Mouse (Mus musculus): ENCODE measurements around the gene Gdf2. TPM values are rescaled to one million over a fixed set of nuclear protein-coding genes. Genes with fewer than 3 reads are reported as not detected.

The Gdf2 gene
- not detected in 2 replicates for polyA plus RNA-seq (2015; fragmentation: Nextera tagmentation; extraction: Ambion mirVana)

GRCm38 (mm10) chr14:33940739-33941138, at the start of gene Gdf2:
Gene Gdf2, plus strand, starts transcription at chr14:33941039.
- ATAC-seq, result no peak
- H3K9me3 ChIP-seq, result no peaks in the 10 kb centered on the region

GRCm38 (mm10) chr14:33891507-33891906, 49.3 kb upstream of the Gdf2 start:
- no peaks in the 10 kb centered on the region for H3K36me3 ChIP-seq
- no peak overlapping the region for H3K9ac ChIP-seq (replicated peaks)
- H3K9me3 ChIP-seq, result no peaks in the 10 kb centered on the region
- peaks cover under 1% of the 10 kb centered on the region; the same call in 1 of the 2 replicates for H3K4me1 ChIP-seq (replicated peaks)
- no peak overlapping the region for H3K4me3 ChIP-seq (replicated peaks)
- no peak overlapping the region for H3K4me2 ChIP-seq (replicated peaks)
- no peak for ATAC-seq
- WGBS, result 79% methylated on average over 3 of the region's 3 CpGs
- H3K27me3 ChIP-seq, result no peaks in the 10 kb centered on the region
- no peak overlapping the region for H3K27ac ChIP-seq

More at GRCm38 (mm10) chr14:33940739-33941138, at the start of gene Gdf2:
- Histone ChIP-seq H3K36me3 (no peaks in the 10 kb centered on the region), H3K4me2 (replicated peaks) (no peak within 1 kb of the TSS), H3K27me3 (no peaks in the 10 kb centered on the region), H3K4me3 (replicated peaks) (no peak within 1 kb of the TSS), H3K27ac (no peak within 1 kb of the TSS), H3K9ac (replicated peaks) (no peak within 1 kb of the TSS), H3K4me1 (replicated peaks) (no peaks in the 10 kb centered on the region)
- WGBS, result 84% methylated on average over 8 of the region's 8 CpGs

- Histone ChIP-seq H3K27me3 (no peaks in the 10 kb centered on the region), H3K4me3 (replicated peaks) (no peak overlapping the region), H3K9me3 (no peaks in the 10 kb centered on the region), H3K27ac (no peak overlapping the region), H3K9ac (replicated peaks) (no peak overlapping the region), H3K4me2 (replicated peaks) (no peak overlapping the region), H3K4me1 (replicated peaks) (peaks cover 5% of the 10 kb centered on the region; the same call in 1 of the 2 replicates), H3K36me3 (no peaks in the 10 kb centered on the region)
- ATAC-seq, result no peak
- WGBS, result 81% methylated on average over 5 of the region's 5 CpGs
Observed at GRCm38 (mm10) chr14:33895777-33896176, 45.1 kb upstream of the Gdf2 start.

- H3K36me3 ChIP-seq, result no peaks in the 10 kb centered on the region
- H3K4me2 ChIP-seq (replicated peaks), result no peak overlapping the region
- ATAC-seq, result no peak
- H3K4me1 ChIP-seq (replicated peaks), result peaks cover 5% of the 10 kb centered on the region; the same call in 1 of the 2 replicates
- no peak overlapping the region for H3K27ac ChIP-seq
- no peaks in the 10 kb centered on the region for H3K27me3 ChIP-seq
- 31% methylated on average over 9 of the region's 9 CpGs for WGBS
- H3K4me3 ChIP-seq (replicated peaks), result no peak overlapping the region
- no peaks in the 10 kb centered on the region for H3K9me3 ChIP-seq
- H3K9ac ChIP-seq (replicated peaks), result no peak overlapping the region
Observed at GRCm38 (mm10) chr14:33896628-33897300, 44.1 kb upstream of the Gdf2 start.

GRCm38 (mm10) chr14:33902783-33903182, 38.1 kb upstream of the Gdf2 start:
- H3K4me3 ChIP-seq (replicated peaks), result no peak overlapping the region
- H3K36me3 ChIP-seq, result no peaks in the 10 kb centered on the region
- H3K9ac ChIP-seq (replicated peaks), result no peak overlapping the region
- no peak overlapping the region for H3K27ac ChIP-seq
- H3K4me1 ChIP-seq (replicated peaks), result no peaks in the 10 kb centered on the region
- H3K4me2 ChIP-seq (replicated peaks), result no peak overlapping the region
- no peaks in the 10 kb centered on the region for H3K9me3 ChIP-seq
- ATAC-seq, result no peak
- 92% methylated on average over 4 of the region's 4 CpGs for WGBS
- H3K27me3 ChIP-seq, result no peaks in the 10 kb centered on the region

- no peaks in the 10 kb centered on the region for H3K27me3 ChIP-seq
- H3K27ac ChIP-seq, result no peak overlapping the region
- no peak overlapping the region for H3K9ac ChIP-seq (replicated peaks)
- H3K36me3 ChIP-seq, result no peaks in the 10 kb centered on the region
- no peaks in the 10 kb centered on the region for H3K4me1 ChIP-seq (replicated peaks)
- no peak for ATAC-seq
- WGBS, result 92% methylated on average over 1 of the region's 1 CpGs
- no peaks in the 10 kb centered on the region for H3K9me3 ChIP-seq
- H3K4me2 ChIP-seq (replicated peaks), result no peak overlapping the region
- no peak overlapping the region for H3K4me3 ChIP-seq (replicated peaks)
Observed at GRCm38 (mm10) chr14:33903199-33903598, 37.6 kb upstream of the Gdf2 start.

GRCm38 (mm10) chr14:33904851-33905250, 36.0 kb upstream of the Gdf2 start:
- no peaks in the 10 kb centered on the region for H3K36me3 ChIP-seq
- no peak for ATAC-seq
- H3K27me3 ChIP-seq, result no peaks in the 10 kb centered on the region
- no peak overlapping the region for H3K27ac ChIP-seq
- H3K4me1 ChIP-seq (replicated peaks), result no peaks in the 10 kb centered on the region
- no peak overlapping the region for H3K9ac ChIP-seq (replicated peaks)
- no peak overlapping the region for H3K4me3 ChIP-seq (replicated peaks)
- no peak overlapping the region for H3K4me2 ChIP-seq (replicated peaks)
- no peaks in the 10 kb centered on the region for H3K9me3 ChIP-seq

- H3K36me3 ChIP-seq, result no peaks in the 10 kb centered on the region
- no peak overlapping the region for H3K27ac ChIP-seq
- no peaks in the 10 kb centered on the region for H3K9me3 ChIP-seq
- no peak overlapping the region for H3K4me3 ChIP-seq (replicated peaks)
- no peak overlapping the region for H3K4me2 ChIP-seq (replicated peaks)
- 19% methylated on average over 3 of the region's 3 CpGs for WGBS
- no peaks in the 10 kb centered on the region for H3K4me1 ChIP-seq (replicated peaks)
- no peak overlapping the region for H3K9ac ChIP-seq (replicated peaks)
- ATAC-seq, result no peak
- H3K27me3 ChIP-seq, result peaks cover 12% of the 10 kb centered on the region
Observed at GRCm38 (mm10) chr14:33913727-33914126, 27.1 kb upstream of the Gdf2 start.

- Histone ChIP-seq H3K36me3 (no peaks in the 10 kb centered on the region), H3K27ac (no peak overlapping the region), H3K4me2 (replicated peaks) (no peak overlapping the region), H3K4me3 (replicated peaks) (no peak overlapping the region), H3K4me1 (replicated peaks) (peaks cover 3% of the 10 kb centered on the region), H3K27me3 (peaks cover 12% of the 10 kb centered on the region), H3K9me3 (no peaks in the 10 kb centered on the region), H3K9ac (replicated peaks) (no peak overlapping the region)
- 90% methylated on average over 9 of the region's 9 CpGs for WGBS
- no peak for ATAC-seq
Observed at GRCm38 (mm10) chr14:33914206-33914605, 26.6 kb upstream of the Gdf2 start.

GRCm38 (mm10) chr14:33920727-33921559, 19.9 kb upstream of the Gdf2 start:
- Histone ChIP-seq H3K27me3 (peaks cover 77% of the 10 kb centered on the region), H3K9ac (replicated peaks) (no peak overlapping the region), H3K9me3 (no peaks in the 10 kb centered on the region), H3K4me3 (replicated peaks) (no peak overlapping the region), H3K4me2 (replicated peaks) (no peak overlapping the region; the same call in 1 of the 2 replicates), H3K27ac (no peak overlapping the region), H3K4me1 (replicated peaks) (peaks cover 36% of the 10 kb centered on the region), H3K36me3 (no peaks in the 10 kb centered on the region)
- WGBS, result 5% methylated on average over 14 of the region's 14 CpGs
- ATAC-seq, result no peak

- no peaks in the 10 kb centered on the region for H3K36me3 ChIP-seq
- 8% methylated on average over 8 of the region's 8 CpGs for WGBS
- H3K9me3 ChIP-seq, result no peaks in the 10 kb centered on the region
- H3K27me3 ChIP-seq, result peaks cover 83% of the 10 kb centered on the region
- peak overlapping the region; percentile 63 for H3K9ac ChIP-seq (replicated peaks)
- H3K27ac ChIP-seq, result no peak overlapping the region
- peaks cover 36% of the 10 kb centered on the region for H3K4me1 ChIP-seq (replicated peaks)
- ATAC-seq, result no peak
- H3K4me2 ChIP-seq (replicated peaks), result peak overlapping the region; percentile 96
- H3K4me3 ChIP-seq (replicated peaks), result peak overlapping the region; percentile 62
Observed at GRCm38 (mm10) chr14:33922771-33923167, 18.1 kb upstream of the Gdf2 start.

Measured in midbrain, embryonic 13.5 days (tissue).